Mouse (Mus musculus): ENCODE data around the gene Edf1.
"Not testable (repeated sequence)": the region's sequence is repeated elsewhere in the genome, so short reads cannot be mapped to it uniquely, and the experiment has no call there.

Gene Edf1

GRCm38 (mm10) chr2:25557221-25557963 lies at the start of gene Edf1:
Gene Edf1 (plus strand): TSS chr2:25557847.
- peak; percentile 92 for DNase-seq (ENCODE audit: low spot score)

- no peak for DNase-seq (ENCODE audit: low spot score)
Measured at GRCm38 (mm10) chr2:25509912-25510311, 47.7 kb upstream of the Edf1 start.

GRCm38 (mm10) chr2:25526510-25527302 lies 30.9 kb upstream of the Edf1 start:
- no peak for DNase-seq (ENCODE audit: low spot score)

GRCm38 (mm10) chr2:25533707-25534106 lies 23.9 kb upstream of the Edf1 start:
- no peak for DNase-seq (ENCODE audit: low spot score)

GRCm38 (mm10) chr2:25534178-25534865 lies 23.3 kb upstream of the Edf1 start:
- DNase-seq (ENCODE audit: low spot score), result no peak

GRCm38 (mm10) chr2:25534866-25535182 lies 22.8 kb upstream of the Edf1 start:
- DNase-seq (ENCODE audit: low spot score), result no peak

GRCm38 (mm10) chr2:25536531-25536930 lies 21.1 kb upstream of the Edf1 start:
- DNase-seq (ENCODE audit: low spot score), result no peak

- no peak for DNase-seq (ENCODE audit: low spot score)
Measured at GRCm38 (mm10) chr2:25540541-25540948, 17.1 kb upstream of the Edf1 start.

- DNase-seq (ENCODE audit: low spot score), result no peak
Measured at GRCm38 (mm10) chr2:25541644-25542367, 15.8 kb upstream of the Edf1 start.

- DNase-seq (ENCODE audit: low spot score), result no peak
Measured at GRCm38 (mm10) chr2:25545996-25546810, 11.4 kb upstream of the Edf1 start.

- DNase-seq (ENCODE audit: low spot score), result peak; percentile 99
Measured at GRCm38 (mm10) chr2:25546811-25547491, 10.7 kb upstream of the Edf1 start, which contains the start of gene Traf2. Gene Traf2 (minus strand): TSS chr2:25546940.

GRCm38 (mm10) chr2:25549021-25549991 lies 8.3 kb upstream of the Edf1 start:
- DNase-seq (ENCODE audit: low spot score), result no peak

GRCm38 (mm10) chr2:25551186-25551585 lies 6.5 kb upstream of the Edf1 start:
- no peak for DNase-seq (ENCODE audit: low spot score)

GRCm38 (mm10) chr2:25553171-25553786 lies 4.4 kb upstream of the Edf1 start:
- DNase-seq (ENCODE audit: low spot score), result not testable (repeated sequence)

- not testable (repeated sequence) for DNase-seq (ENCODE audit: low spot score)
Measured at GRCm38 (mm10) chr2:25555479-25555878, 2.2 kb upstream of the Edf1 start.

GRCm38 (mm10) chr2:25556296-25556695 lies 1.4 kb upstream of the Edf1 start:
- no peak for DNase-seq (ENCODE audit: low spot score)

- DNase-seq (ENCODE audit: low spot score), result peak; percentile 76
Measured at GRCm38 (mm10) chr2:25557964-25558360, 315 bp downstream of the Edf1 start.

GRCm38 (mm10) chr2:25558774-25559173 lies 1.1 kb downstream of the Edf1 start:
- no peak for DNase-seq (ENCODE audit: low spot score)

- no peak for DNase-seq (ENCODE audit: low spot score)
Measured at GRCm38 (mm10) chr2:25560551-25560950, 2.9 kb downstream of the Edf1 start.

Data from yolk sac, embryonic 10.5 days (tissue).